Mouse (Mus musculus): ENCODE results near the gene Aldh1a3. TPM values are rescaled to one million over a fixed set of nuclear protein-coding genes. Genes with fewer than 3 reads are reported as not detected.

Gene Aldh1a3
- polyA plus RNA-seq, 1 experiment from 2014 or later: 7.3 TPM

GRCm38 (mm10) chr7:66365904-66366303 is 61.4 kb downstream of the Aldh1a3 start, which contains the start of gene Gm10974:
Gm10974 (plus strand) TSS chr7:66365905.
- Histone ChIP-seq H3K9me3 (ENCODE audit: control insufficient read depth, low read length) (no peaks in the 10 kb centered on the region), H3K4me1 (replicated peaks; ENCODE audit: control insufficient read depth, insufficient read depth, low read length) (no peaks in the 10 kb centered on the region), H3K4me2 (ENCODE audit: low read length) (no peak within 1 kb of the TSS), H3K36me3 (ENCODE audit: control insufficient read depth, insufficient read depth) (no peaks in the 10 kb centered on the region), H3K9ac (replicated peaks; ENCODE audit: low read depth, low read length) (no peak within 1 kb of the TSS), H3K4me3 (replicated peaks; ENCODE audit: low read length) (no peak within 1 kb of the TSS), H3K27me3 (replicated peaks; ENCODE audit: control insufficient read depth, insufficient read depth, low read length) (no peaks in the 10 kb centered on the region), H3K27ac (ENCODE audit: low read length) (no peak within 1 kb of the TSS)
- 63% methylated on average over 2 of the region's 2 CpGs for WGBS
- ATAC-seq: no peak

DNA sequence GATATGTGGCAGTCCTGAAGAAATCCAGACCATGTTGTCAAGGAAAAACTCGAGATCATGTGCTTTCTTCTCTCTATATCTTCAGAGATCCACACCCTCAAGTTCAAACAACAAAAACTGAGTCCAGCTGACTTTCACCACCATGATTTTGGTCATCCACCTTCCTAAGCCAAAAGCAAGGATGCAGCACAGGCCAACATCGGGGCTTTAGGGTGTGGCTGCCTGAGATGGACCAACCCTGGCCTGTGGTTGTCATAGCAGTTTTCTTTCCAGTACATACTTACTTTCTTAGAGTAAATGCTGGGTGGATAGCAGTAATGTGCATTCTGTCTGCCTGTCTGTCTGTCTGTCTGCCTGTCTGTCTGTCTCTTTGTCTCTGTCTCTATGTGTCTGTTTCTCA is 61.9 kb downstream of the Aldh1a3 start:
- no peak overlapping the region for H3K27ac ChIP-seq (ENCODE audit: low read length)
- no peaks in the 10 kb centered on the region for H3K27me3 ChIP-seq (replicated peaks; ENCODE audit: control insufficient read depth, insufficient read depth, low read length)
- no peaks in the 10 kb centered on the region for H3K9me3 ChIP-seq (ENCODE audit: control insufficient read depth, low read length)
- no peak overlapping the region for H3K4me2 ChIP-seq (ENCODE audit: low read length)
- ATAC-seq: no peak
- H3K36me3 ChIP-seq (ENCODE audit: control insufficient read depth, insufficient read depth): no peaks in the 10 kb centered on the region
- H3K4me3 ChIP-seq (replicated peaks; ENCODE audit: low read length): no peak overlapping the region
- no peaks in the 10 kb centered on the region for H3K4me1 ChIP-seq (replicated peaks; ENCODE audit: control insufficient read depth, insufficient read depth, low read length)
- H3K9ac ChIP-seq (replicated peaks; ENCODE audit: low read depth, low read length): no peak overlapping the region
- WGBS: 70% methylated on average over 2 of the region's 2 CpGs

GRCm38 (mm10) chr7:66364491-66364890 is 62.8 kb downstream of the Aldh1a3 start:
- ATAC-seq: no peak
- H3K27ac ChIP-seq (ENCODE audit: low read length): no peak overlapping the region
- 94% methylated on average over 11 of the region's 11 CpGs for WGBS
- H3K36me3 ChIP-seq (ENCODE audit: control insufficient read depth, insufficient read depth): no peaks in the 10 kb centered on the region
- H3K4me1 ChIP-seq (replicated peaks; ENCODE audit: control insufficient read depth, insufficient read depth, low read length): no peaks in the 10 kb centered on the region
- no peak overlapping the region for H3K4me3 ChIP-seq (replicated peaks; ENCODE audit: low read length)
- no peaks in the 10 kb centered on the region for H3K27me3 ChIP-seq (replicated peaks; ENCODE audit: control insufficient read depth, insufficient read depth, low read length)
- H3K9ac ChIP-seq (replicated peaks; ENCODE audit: low read depth, low read length): no peak overlapping the region
- H3K9me3 ChIP-seq (ENCODE audit: control insufficient read depth, low read length): no peaks in the 10 kb centered on the region
- H3K4me2 ChIP-seq (ENCODE audit: low read length): no peak overlapping the region

DNA sequence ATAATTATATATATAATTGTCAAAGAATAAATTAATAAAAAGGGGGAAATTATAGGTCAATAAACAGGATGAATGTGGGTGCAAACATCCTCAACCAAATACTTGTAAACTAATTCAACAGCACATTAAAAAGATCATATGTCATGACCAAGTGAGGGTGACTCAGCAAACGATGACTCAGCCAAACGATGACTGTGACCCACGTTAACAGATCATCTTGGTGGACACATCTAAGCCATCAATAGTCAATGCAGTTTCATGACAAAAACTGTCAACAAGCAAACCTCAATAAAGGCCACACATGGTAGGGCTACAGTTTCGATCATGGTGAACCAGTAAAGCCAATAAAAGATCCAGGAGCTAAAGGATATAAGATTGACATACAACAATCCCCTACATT is 68.3 kb downstream of the Aldh1a3 start:
- 89% methylated on average over 4 of the region's 4 CpGs for WGBS
- no peak overlapping the region for H3K9ac ChIP-seq (replicated peaks; ENCODE audit: low read depth, low read length)
- H3K9me3 ChIP-seq (ENCODE audit: control insufficient read depth, low read length): no peaks in the 10 kb centered on the region
- H3K27me3 ChIP-seq (replicated peaks; ENCODE audit: control insufficient read depth, insufficient read depth, low read length): no peaks in the 10 kb centered on the region
- no peaks in the 10 kb centered on the region for H3K36me3 ChIP-seq (ENCODE audit: control insufficient read depth, insufficient read depth)
- H3K4me3 ChIP-seq (replicated peaks; ENCODE audit: low read length): no peak overlapping the region
- ATAC-seq: no peak
- H3K27ac ChIP-seq (ENCODE audit: low read length): no peak overlapping the region
- H3K4me1 ChIP-seq (replicated peaks; ENCODE audit: control insufficient read depth, insufficient read depth, low read length): no peaks in the 10 kb centered on the region
- H3K4me2 ChIP-seq (ENCODE audit: low read length): no peak overlapping the region

DNA sequence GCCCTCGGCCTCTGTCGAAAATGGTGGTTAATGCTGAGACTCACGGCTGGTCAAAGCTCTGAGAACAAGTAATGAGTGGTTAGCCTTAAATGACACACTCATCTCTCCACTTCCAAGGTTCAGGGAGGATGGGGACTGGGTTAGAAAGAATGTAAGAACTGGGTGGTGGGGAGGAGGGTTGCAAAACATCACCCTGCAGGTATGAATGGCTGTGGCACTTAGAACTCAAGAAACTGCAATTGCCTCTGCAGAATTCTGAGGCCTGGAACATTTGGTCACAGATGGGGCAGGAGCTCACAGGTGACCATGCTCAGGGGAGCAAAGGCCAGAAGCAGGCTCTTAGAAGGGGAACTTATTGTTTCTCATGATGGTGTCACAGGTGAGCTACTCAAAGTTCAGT is 68.9 kb downstream of the Aldh1a3 start:
- 96% methylated on average over 3 of the region's 3 CpGs for WGBS
- Histone ChIP-seq H3K36me3 (ENCODE audit: control insufficient read depth, insufficient read depth) (no peaks in the 10 kb centered on the region), H3K9me3 (ENCODE audit: control insufficient read depth, low read length) (no peaks in the 10 kb centered on the region), H3K4me2 (ENCODE audit: low read length) (no peak overlapping the region), H3K4me1 (replicated peaks; ENCODE audit: control insufficient read depth, insufficient read depth, low read length) (no peaks in the 10 kb centered on the region), H3K27me3 (replicated peaks; ENCODE audit: control insufficient read depth, insufficient read depth, low read length) (no peaks in the 10 kb centered on the region), H3K4me3 (replicated peaks; ENCODE audit: low read length) (no peak overlapping the region), H3K27ac (ENCODE audit: low read length) (no peak overlapping the region), H3K9ac (replicated peaks; ENCODE audit: low read depth, low read length) (no peak overlapping the region)
- no peak for ATAC-seq

DNA sequence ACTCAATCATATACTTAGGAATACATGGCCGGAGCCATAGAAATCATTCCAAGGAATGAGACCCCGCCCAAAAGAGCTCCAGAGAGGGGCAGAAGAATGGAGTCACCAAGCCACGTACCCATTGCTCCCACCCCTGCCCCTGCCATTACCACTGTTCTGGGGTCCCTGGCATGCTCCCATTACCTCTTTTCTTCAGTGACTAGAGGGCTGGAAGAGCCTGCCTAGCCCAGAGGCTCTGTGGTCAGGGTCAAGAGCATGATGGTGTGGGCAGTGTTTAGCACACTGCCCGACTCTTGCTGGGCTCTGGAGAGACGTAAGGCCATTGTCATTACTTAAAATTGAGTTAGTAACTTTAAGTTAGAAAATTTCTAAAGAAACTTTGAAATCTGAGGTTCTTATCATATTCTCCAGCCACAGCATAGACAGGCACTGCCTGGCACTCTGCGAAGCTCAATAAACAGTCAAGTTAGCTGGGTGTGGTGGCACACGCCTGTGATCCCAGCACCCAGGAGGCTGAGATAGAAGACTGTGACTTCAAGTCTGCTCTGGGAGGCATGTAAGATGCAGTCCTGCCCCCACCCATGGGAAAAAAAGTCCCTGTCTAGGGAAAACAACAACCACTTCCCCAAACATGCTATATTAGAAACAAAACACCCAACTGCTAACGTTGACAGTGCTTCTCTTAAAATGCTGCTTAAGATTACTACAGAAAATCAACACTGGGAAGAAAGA is 71.4 kb downstream of the Aldh1a3 start:
- Histone ChIP-seq H3K4me3 (replicated peaks; ENCODE audit: low read length) (no peak overlapping the region), H3K27ac (ENCODE audit: low read length) (no peak overlapping the region), H3K9me3 (ENCODE audit: control insufficient read depth, low read length) (no peaks in the 10 kb centered on the region), H3K36me3 (ENCODE audit: control insufficient read depth, insufficient read depth) (no peaks in the 10 kb centered on the region), H3K4me2 (ENCODE audit: low read length) (no peak overlapping the region), H3K9ac (replicated peaks; ENCODE audit: low read depth, low read length) (no peak overlapping the region), H3K4me1 (replicated peaks; ENCODE audit: control insufficient read depth, insufficient read depth, low read length) (no peaks in the 10 kb centered on the region), H3K27me3 (replicated peaks; ENCODE audit: control insufficient read depth, insufficient read depth, low read length) (no peaks in the 10 kb centered on the region)
- ATAC-seq: no peak
- 92% methylated on average over 8 of the region's 8 CpGs for WGBS

- 72% methylated on average over 3 of the region's 3 CpGs for WGBS
- no peak for ATAC-seq
Measured at GRCm38 (mm10) chr7:66354911-66355310, 72.4 kb downstream of the Aldh1a3 start.

GRCm38 (mm10) chr7:66351074-66351473 is 76.2 kb downstream of the Aldh1a3 start:
- WGBS: 85% methylated on average over 4 of the region's 4 CpGs
- H3K9me3 ChIP-seq (ENCODE audit: control insufficient read depth, low read length): no peaks in the 10 kb centered on the region

More at GRCm38 (mm10) chr7:66354911-66355310, 72.4 kb downstream of the Aldh1a3 start:
- Histone ChIP-seq H3K36me3 (ENCODE audit: control insufficient read depth, insufficient read depth) (no peaks in the 10 kb centered on the region), H3K27me3 (replicated peaks; ENCODE audit: control insufficient read depth, insufficient read depth, low read length) (no peaks in the 10 kb centered on the region), H3K9me3 (ENCODE audit: control insufficient read depth, low read length) (no peaks in the 10 kb centered on the region), H3K4me3 (replicated peaks; ENCODE audit: low read length) (no peak overlapping the region), H3K4me1 (replicated peaks; ENCODE audit: control insufficient read depth, insufficient read depth, low read length) (no peaks in the 10 kb centered on the region), H3K27ac (ENCODE audit: low read length) (no peak overlapping the region), H3K4me2 (ENCODE audit: low read length) (no peak overlapping the region), H3K9ac (replicated peaks; ENCODE audit: low read depth, low read length) (no peak overlapping the region)

DNA sequence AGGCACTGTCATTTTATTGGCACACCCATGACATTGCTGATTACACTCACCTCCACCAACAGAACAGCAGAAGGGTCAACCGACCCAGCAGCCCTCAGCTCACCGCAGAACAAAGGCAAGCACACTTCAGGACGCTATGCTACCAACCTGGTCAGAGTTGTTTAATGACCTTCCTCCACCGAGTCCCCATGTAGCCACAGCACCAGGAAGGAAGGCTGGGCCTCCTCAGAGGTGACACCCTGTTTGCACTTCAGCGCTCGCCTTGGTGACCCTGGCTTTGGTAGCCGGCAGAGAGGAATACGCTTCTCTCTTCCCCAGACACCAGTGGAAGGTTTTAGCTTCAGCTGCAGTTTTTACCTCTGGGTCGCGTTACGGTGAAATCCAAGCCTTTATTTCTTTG is 77.6 kb downstream of the Aldh1a3 start:
- H3K27me3 ChIP-seq (replicated peaks; ENCODE audit: control insufficient read depth, insufficient read depth, low read length): no peaks in the 10 kb centered on the region
- H3K4me2 ChIP-seq (ENCODE audit: low read length): no peak overlapping the region
- WGBS: 77% methylated on average over 11 of the region's 11 CpGs
- H3K9me3 ChIP-seq (ENCODE audit: control insufficient read depth, low read length): no peaks in the 10 kb centered on the region
- H3K9ac ChIP-seq (replicated peaks; ENCODE audit: low read depth, low read length): no peak overlapping the region
- H3K27ac ChIP-seq (ENCODE audit: low read length): no peak overlapping the region
- H3K4me3 ChIP-seq (replicated peaks; ENCODE audit: low read length): no peak overlapping the region
- no peaks in the 10 kb centered on the region for H3K4me1 ChIP-seq (replicated peaks; ENCODE audit: control insufficient read depth, insufficient read depth, low read length)
- no peaks in the 10 kb centered on the region for H3K36me3 ChIP-seq (ENCODE audit: control insufficient read depth, insufficient read depth)
- no peak for ATAC-seq

More at GRCm38 (mm10) chr7:66351074-66351473, 76.2 kb downstream of the Aldh1a3 start:
- no peak overlapping the region for H3K4me2 ChIP-seq (ENCODE audit: low read length)
- H3K27ac ChIP-seq (ENCODE audit: low read length): no peak overlapping the region
- H3K36me3 ChIP-seq (ENCODE audit: control insufficient read depth, insufficient read depth): no peaks in the 10 kb centered on the region
- no peak overlapping the region for H3K9ac ChIP-seq (replicated peaks; ENCODE audit: low read depth, low read length)
- no peak for ATAC-seq
- H3K27me3 ChIP-seq (replicated peaks; ENCODE audit: control insufficient read depth, insufficient read depth, low read length): no peaks in the 10 kb centered on the region
- no peaks in the 10 kb centered on the region for H3K4me1 ChIP-seq (replicated peaks; ENCODE audit: control insufficient read depth, insufficient read depth, low read length)
- no peak overlapping the region for H3K4me3 ChIP-seq (replicated peaks; ENCODE audit: low read length)

DNA sequence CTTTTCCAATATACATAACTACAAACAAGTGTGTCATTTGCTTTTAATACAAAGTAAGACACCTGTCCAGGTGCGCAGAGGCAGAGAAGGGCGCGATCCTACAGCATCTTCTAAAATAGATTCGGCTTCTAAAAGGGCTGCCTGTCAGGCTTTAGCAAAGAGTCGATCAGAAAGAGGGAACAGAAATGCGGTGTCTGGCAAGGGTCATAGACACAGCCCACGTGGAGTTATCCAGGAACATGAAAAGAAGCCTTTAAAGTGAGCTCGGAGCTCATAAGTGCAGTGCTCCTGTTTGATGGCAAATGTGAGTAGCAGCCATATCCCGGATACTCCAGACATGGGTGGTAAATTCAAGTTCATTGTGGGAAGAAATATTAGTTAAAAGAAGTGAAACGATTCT is 78.7 kb downstream of the Aldh1a3 start:
- no peaks in the 10 kb centered on the region for H3K9me3 ChIP-seq (ENCODE audit: control insufficient read depth, low read length)
- no peaks in the 10 kb centered on the region for H3K4me1 ChIP-seq (replicated peaks; ENCODE audit: control insufficient read depth, insufficient read depth, low read length)
- H3K9ac ChIP-seq (replicated peaks; ENCODE audit: low read depth, low read length): no peak overlapping the region
- no peak overlapping the region for H3K4me3 ChIP-seq (replicated peaks; ENCODE audit: low read length)
- H3K27me3 ChIP-seq (replicated peaks; ENCODE audit: control insufficient read depth, insufficient read depth, low read length): no peaks in the 10 kb centered on the region
- WGBS: 89% methylated on average over 10 of the region's 10 CpGs
- no peak overlapping the region for H3K4me2 ChIP-seq (ENCODE audit: low read length)
- no peak for ATAC-seq
- H3K27ac ChIP-seq (ENCODE audit: low read length): no peak overlapping the region
- H3K36me3 ChIP-seq (ENCODE audit: control insufficient read depth, insufficient read depth): no peaks in the 10 kb centered on the region

Data from forebrain, embryonic 16.5 days (tissue).